Mouse (Mus musculus): ENCODE data around the gene Xpo6. TPM values are rescaled to one million over a fixed set of nuclear protein-coding genes. Genes with fewer than 3 reads are reported as not detected.

Gene Xpo6
- polyA plus RNA-seq, 1 experiment from 2014 or later, result 39.8 TPM

DNA sequence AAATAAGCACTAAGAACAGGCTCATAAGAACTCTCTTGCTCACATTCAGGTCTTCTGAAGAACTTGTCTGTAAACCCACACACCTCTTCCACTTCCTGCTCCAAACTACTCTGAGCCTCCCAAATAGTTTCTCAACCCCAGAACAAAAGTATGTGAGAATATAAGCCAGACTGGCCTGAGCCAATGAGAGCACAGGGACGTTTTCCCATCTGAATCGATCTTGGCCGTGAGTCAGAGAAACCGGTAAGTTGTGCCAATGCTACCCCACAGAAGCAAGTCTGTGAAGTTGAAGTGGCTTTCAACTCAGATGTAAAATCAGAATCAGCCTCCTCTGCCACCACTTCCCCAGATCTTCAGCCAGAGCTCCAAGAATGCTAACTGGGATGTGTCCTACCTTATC lies 87.0 kb downstream of the Xpo6 start:
- Histone ChIP-seq H3K4me1 (peaks cover 10% of the 10 kb centered on the region; the same call in 1 of the 2 replicates), H3K9ac (no peak overlapping the region), H3K36me3 (peaks cover 83% of the 10 kb centered on the region), H3K9me3 (replicated peaks) (no peaks in the 10 kb centered on the region), H3K27me3 (replicated peaks) (no peaks in the 10 kb centered on the region), H3K4me2 (no peak overlapping the region), H3K27ac (no peak overlapping the region), H3K4me3 (no peak overlapping the region)
- ATAC-seq, result no peak
- WGBS (ENCODE audit: insufficient replicate concordance), result 85% methylated on average over 4 of the region's 4 CpGs

DNA sequence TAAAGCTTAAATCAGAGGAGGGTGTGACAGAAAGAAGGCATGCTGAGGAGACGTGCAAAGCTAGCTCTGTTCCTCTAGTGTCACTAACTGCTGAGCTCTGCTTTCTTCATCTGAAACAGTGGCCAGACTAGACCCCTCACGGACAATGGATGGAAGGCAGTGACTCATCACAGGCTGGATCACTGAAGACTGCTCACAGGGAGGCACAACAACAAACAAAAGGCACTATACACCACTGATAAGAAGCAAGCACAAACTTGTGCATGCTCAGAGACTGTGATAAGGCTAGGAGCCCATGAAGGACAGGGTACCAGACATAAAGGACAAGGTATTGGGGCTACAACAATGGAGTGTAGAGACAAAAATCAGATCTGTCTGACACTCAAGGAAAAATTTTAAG lies 89.1 kb downstream of the Xpo6 start:
- 63% methylated on average over 2 of the region's 2 CpGs for WGBS (ENCODE audit: insufficient replicate concordance)

DNA sequence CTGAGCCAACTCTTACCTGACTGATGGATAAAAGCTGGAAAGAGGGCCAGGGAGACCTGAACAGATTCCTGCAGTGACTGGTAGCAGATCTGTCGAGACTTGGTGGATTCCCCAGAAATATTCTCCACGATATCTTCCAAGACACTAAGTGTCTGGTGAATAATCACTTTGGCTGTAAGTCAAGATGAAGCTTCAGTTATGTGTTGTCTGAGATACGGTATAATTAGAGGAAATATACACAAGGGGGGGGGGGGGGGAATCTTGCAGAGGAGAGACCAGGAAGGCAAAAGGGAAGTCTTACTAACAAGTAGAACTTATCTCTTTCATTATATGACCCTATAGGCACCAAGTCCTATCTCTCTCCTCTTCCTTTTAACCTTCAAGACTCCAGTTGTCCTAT lies 90.4 kb downstream of the Xpo6 start:
- H3K27me3 ChIP-seq (replicated peaks), result no peaks in the 10 kb centered on the region
- H3K9ac ChIP-seq, result no peak overlapping the region
- no peak overlapping the region for H3K4me2 ChIP-seq
- H3K4me1 ChIP-seq, result peaks cover 10% of the 10 kb centered on the region; the same call in 1 of the 2 replicates
- H3K27ac ChIP-seq, result no peak overlapping the region
- 78% methylated on average over 3 of the region's 3 CpGs for WGBS (ENCODE audit: insufficient replicate concordance)
- ATAC-seq, result no peak
- no peak overlapping the region for H3K4me3 ChIP-seq
- H3K36me3 ChIP-seq, result peaks cover 95% of the 10 kb centered on the region
- H3K9me3 ChIP-seq (replicated peaks), result no peaks in the 10 kb centered on the region

More for the DNA sequence above, 89.1 kb downstream of the Xpo6 start:
- ATAC-seq, result peak; percentile 73
- no peaks in the 10 kb centered on the region for H3K9me3 ChIP-seq (replicated peaks)
- H3K27ac ChIP-seq, result no peak overlapping the region
- H3K9ac ChIP-seq, result no peak overlapping the region
- H3K4me2 ChIP-seq, result no peak overlapping the region
- no peaks in the 10 kb centered on the region for H3K27me3 ChIP-seq (replicated peaks)
- peaks cover 95% of the 10 kb centered on the region for H3K36me3 ChIP-seq
- no peak overlapping the region for H3K4me3 ChIP-seq
- H3K4me1 ChIP-seq, result peaks cover 10% of the 10 kb centered on the region; the same call in 1 of the 2 replicates

DNA sequence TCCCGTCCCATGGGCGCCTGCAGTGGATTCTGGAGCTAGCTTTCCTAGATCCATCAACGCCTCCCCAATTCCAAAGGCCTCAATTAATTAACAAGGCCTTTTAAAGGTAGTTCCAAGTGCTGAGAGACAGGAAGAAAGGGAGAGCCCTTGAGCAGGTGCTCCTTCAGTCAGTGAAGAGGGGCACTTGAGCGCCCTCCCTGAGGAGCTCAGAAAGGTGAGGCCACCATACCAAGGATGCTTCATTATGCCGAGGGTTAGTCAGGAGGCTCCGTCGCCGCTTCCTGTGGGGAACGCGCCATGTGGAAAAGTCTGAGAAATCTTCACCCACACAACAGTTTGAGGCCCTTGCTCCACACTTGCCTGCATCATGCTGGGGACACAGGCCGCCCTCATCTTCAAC lies 99.9 kb downstream of the Xpo6 start:
- Histone ChIP-seq H3K9me3 (replicated peaks) (no peaks in the 10 kb centered on the region), H3K27me3 (replicated peaks) (no peaks in the 10 kb centered on the region), H3K4me2 (no peak overlapping the region), H3K4me3 (no peak overlapping the region), H3K4me1 (no peaks in the 10 kb centered on the region), H3K36me3 (peaks cover 72% of the 10 kb centered on the region), H3K27ac (no peak overlapping the region), H3K9ac (no peak overlapping the region)
- WGBS (ENCODE audit: insufficient replicate concordance), result 85% methylated on average over 11 of the region's 11 CpGs
- no peak for ATAC-seq

DNA sequence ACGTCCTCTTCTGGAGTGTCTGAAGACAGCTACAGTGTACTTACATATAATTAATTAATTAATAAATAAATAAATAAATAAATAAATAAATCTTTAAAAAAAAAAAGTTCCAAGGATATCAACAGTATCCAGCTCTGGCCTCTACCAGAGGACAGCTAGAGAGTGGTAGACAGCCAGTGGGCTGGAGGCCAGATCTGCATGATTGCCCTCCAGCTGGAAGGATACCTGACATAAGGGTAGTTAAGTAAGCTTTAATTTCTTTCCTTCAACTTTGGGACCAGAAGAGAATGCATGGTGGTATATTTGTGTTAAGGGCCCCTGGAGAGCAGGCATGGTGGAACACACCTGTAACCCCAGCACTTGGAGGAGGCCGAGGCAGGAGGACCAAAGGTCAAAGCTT lies 100.5 kb downstream of the Xpo6 start:
- peaks cover 66% of the 10 kb centered on the region for H3K36me3 ChIP-seq
- no peak overlapping the region for H3K4me3 ChIP-seq
- H3K9ac ChIP-seq, result no peak overlapping the region
- no peaks in the 10 kb centered on the region for H3K27me3 ChIP-seq (replicated peaks)
- H3K4me2 ChIP-seq, result no peak overlapping the region
- 86% methylated on average over 2 of the region's 2 CpGs for WGBS (ENCODE audit: insufficient replicate concordance)
- no peak overlapping the region for H3K27ac ChIP-seq
- no peak for ATAC-seq
- H3K4me1 ChIP-seq, result no peaks in the 10 kb centered on the region
- no peaks in the 10 kb centered on the region for H3K9me3 ChIP-seq (replicated peaks)

DNA sequence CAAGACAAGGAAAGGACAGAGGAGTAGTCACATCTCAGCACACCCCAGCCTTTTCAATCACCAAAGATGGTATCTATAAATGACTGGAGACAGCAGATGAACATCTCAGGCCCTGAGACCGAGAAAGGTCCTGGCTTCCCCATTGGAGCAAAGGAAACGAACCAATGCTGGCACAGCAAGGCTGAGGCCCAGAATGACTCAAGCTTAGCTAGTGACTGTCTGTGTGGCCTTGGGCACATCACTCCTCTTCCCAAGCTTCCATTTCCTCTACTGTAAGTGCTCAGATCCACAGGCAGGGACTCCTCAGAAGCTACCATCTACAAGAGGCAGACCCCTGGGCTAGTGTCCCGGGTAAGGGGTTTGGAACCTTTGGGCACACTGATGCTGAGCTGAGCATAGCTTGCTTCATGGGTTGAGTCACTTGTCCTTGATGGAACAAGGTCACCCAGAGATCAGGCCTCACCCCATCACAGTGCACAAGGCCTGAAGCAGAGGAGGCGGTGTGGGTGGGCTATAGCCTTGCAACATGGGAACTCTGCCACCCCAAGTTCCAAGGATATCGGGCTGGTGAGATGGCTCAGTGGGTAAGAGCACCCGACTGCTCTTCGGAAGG lies 101.0 kb downstream of the Xpo6 start:
- H3K4me2 ChIP-seq, result no peak overlapping the region
- no peaks in the 10 kb centered on the region for H3K9me3 ChIP-seq (replicated peaks)
- no peak overlapping the region for H3K27ac ChIP-seq
- peaks cover 61% of the 10 kb centered on the region for H3K36me3 ChIP-seq
- no peak overlapping the region for H3K4me3 ChIP-seq
- 86% methylated on average over 7 of the region's 7 CpGs for WGBS (ENCODE audit: insufficient replicate concordance)
- H3K9ac ChIP-seq, result no peak overlapping the region
- no peaks in the 10 kb centered on the region for H3K4me1 ChIP-seq
- no peaks in the 10 kb centered on the region for H3K27me3 ChIP-seq (replicated peaks)
- ATAC-seq, result no peak

DNA sequence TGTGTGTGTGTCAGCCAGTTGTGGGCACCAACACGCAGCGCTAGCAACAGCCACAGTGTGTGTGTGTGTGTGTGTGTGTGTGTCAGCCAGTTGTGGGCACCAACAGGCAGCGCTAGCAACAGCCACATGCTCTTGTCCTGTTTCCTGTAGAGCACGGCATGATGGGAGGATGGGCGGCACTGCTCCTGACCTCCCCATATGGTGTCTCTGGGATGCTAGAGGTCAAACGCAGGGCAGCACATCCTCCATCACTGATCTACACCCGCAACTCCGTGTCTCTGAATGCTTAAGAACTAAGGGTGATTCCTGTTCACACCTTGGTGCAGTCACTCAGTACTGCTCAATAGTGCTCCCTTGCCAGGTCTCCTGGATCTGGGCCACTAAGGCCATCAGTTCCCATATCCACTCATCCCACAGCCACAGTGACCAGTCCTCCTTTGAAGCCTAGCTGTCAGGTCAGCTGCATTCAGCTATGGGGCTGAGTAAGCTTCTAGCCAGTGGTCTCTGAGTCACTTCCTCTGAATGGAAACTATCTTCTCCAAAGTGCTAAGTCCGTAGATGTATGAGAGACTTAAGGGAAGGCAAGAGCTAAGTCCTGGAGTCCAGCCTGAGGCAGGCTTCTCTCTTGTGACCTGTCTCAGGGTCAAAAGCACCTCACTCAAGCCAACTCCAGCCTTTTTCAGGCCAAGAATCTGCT lies 102.9 kb downstream of the Xpo6 start:
- Histone ChIP-seq H3K4me2 (no peak overlapping the region), H3K36me3 (peaks cover 43% of the 10 kb centered on the region), H3K27me3 (replicated peaks) (no peaks in the 10 kb centered on the region), H3K9ac (no peak overlapping the region), H3K9me3 (replicated peaks) (no peaks in the 10 kb centered on the region), H3K4me3 (no peak overlapping the region), H3K4me1 (no peaks in the 10 kb centered on the region), H3K27ac (no peak overlapping the region)
- WGBS (ENCODE audit: insufficient replicate concordance), result 73% methylated on average over 6 of the region's 9 CpGs
- ATAC-seq, result no peak

DNA sequence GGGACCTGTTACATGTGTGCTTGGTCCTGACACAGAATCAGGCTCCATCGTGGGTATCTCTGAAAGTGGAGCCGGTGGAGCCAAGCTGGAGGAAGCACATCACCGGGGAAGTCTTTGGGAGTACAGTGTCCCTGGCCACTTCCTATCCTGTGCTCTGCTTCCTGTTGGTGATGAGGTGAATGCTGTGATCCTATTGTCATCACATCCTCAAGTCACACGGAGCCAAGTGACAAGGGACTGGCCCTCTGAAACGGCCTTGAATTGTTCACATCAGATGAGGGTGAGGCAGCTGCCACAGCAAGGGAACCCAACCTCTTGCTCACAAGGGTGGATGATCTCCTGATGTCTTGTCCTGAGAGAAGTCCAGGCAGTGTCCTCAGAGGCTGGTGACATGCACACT lies 103.7 kb downstream of the Xpo6 start:
- no peaks in the 10 kb centered on the region for H3K27me3 ChIP-seq (replicated peaks)
- H3K4me3 ChIP-seq, result no peak overlapping the region
- H3K4me1 ChIP-seq, result no peaks in the 10 kb centered on the region
- H3K9me3 ChIP-seq (replicated peaks), result no peaks in the 10 kb centered on the region
- WGBS (ENCODE audit: insufficient replicate concordance), result 62% methylated on average over 5 of the region's 5 CpGs
- H3K27ac ChIP-seq, result no peak overlapping the region
- no peak overlapping the region for H3K4me2 ChIP-seq
- peaks cover 35% of the 10 kb centered on the region for H3K36me3 ChIP-seq
- no peak for ATAC-seq
- no peak overlapping the region for H3K9ac ChIP-seq

DNA sequence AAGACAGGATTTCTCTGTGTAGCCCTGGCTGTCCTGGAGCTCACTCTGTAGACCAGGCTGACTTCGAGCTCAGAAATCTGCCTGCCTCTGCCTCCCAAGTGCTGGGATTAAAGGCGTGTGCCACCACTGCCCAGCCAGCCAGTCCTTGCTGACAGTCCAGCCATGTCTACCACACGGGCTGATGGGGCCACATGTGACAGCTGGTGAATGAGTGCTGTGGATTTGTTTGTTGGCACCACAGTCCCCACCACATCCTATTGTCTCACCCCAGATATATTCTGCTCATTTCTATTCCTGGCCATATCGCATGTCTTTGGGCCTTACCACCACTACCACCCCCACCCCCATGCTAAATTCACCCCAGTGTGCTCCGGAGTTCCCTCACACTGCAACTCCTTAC lies 105.6 kb downstream of the Xpo6 start:
- H3K9me3 ChIP-seq (replicated peaks), result no peaks in the 10 kb centered on the region
- ATAC-seq, result no peak
- H3K27ac ChIP-seq, result no peak overlapping the region
- no peak overlapping the region for H3K9ac ChIP-seq
- no peak overlapping the region for H3K4me2 ChIP-seq
- no peaks in the 10 kb centered on the region for H3K4me1 ChIP-seq
- 70% methylated on average over 5 of the region's 5 CpGs for WGBS (ENCODE audit: insufficient replicate concordance)
- H3K27me3 ChIP-seq (replicated peaks), result no peaks in the 10 kb centered on the region
- no peak overlapping the region for H3K4me3 ChIP-seq
- H3K36me3 ChIP-seq, result peaks cover 17% of the 10 kb centered on the region

DNA sequence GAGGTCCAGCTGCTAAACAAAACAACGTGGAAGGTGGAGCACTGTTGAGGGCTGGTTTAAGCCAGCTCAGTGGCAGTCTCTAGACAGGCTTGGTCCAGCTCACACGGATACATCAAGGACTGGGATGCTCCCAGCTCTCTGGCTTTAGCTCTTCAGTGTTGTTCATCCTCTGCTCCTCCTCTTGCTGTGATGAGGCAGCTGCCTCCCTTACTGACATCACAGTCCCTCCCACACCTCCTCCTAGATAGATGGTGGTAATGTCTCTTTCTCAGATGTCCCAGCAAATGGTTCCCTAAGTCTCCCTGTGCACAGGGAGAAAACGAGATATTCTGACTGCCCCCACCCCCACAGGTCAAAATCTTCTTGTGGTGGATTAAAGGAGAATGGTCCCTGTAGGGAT lies 107.1 kb downstream of the Xpo6 start:
- H3K36me3 ChIP-seq, result peaks cover 3% of the 10 kb centered on the region
- no peak overlapping the region for H3K27ac ChIP-seq
- H3K9me3 ChIP-seq (replicated peaks), result no peaks in the 10 kb centered on the region
- no peaks in the 10 kb centered on the region for H3K4me1 ChIP-seq
- no peak overlapping the region for H3K4me2 ChIP-seq
- H3K9ac ChIP-seq, result no peak overlapping the region
- WGBS (ENCODE audit: insufficient replicate concordance), result 35% methylated on average over 3 of the region's 3 CpGs
- H3K4me3 ChIP-seq, result no peak overlapping the region
- H3K27me3 ChIP-seq (replicated peaks), result no peaks in the 10 kb centered on the region
- no peak for ATAC-seq

DNA sequence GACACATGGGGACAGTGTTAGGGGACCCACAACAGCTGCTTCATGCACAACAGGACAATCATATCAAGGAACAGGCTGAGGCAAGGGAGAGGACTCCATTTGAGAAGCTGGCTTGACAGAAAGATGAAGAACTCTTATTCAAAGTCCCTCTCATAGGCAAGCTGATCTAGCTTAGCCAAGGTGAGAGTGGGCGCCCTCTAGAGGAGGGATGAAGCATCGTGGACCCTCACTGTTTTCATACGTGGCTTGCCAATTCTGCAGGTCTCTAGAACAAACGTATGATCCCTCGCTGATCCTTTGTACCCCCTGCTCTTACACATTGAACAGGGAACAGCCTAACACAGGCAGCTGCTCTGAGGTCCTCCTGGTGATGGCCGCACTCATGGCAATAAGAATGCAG lies 110.5 kb downstream of the Xpo6 start:
- H3K9ac ChIP-seq, result no peak overlapping the region
- H3K27ac ChIP-seq, result no peak overlapping the region
- ATAC-seq, result no peak
- no peaks in the 10 kb centered on the region for H3K36me3 ChIP-seq
- peaks cover 32% of the 10 kb centered on the region for H3K27me3 ChIP-seq (replicated peaks)
- 19% methylated on average over 6 of the region's 6 CpGs for WGBS (ENCODE audit: insufficient replicate concordance)
- H3K4me2 ChIP-seq, result no peak overlapping the region
- H3K9me3 ChIP-seq (replicated peaks), result no peaks in the 10 kb centered on the region
- no peaks in the 10 kb centered on the region for H3K4me1 ChIP-seq
- H3K4me3 ChIP-seq, result no peak overlapping the region

DNA sequence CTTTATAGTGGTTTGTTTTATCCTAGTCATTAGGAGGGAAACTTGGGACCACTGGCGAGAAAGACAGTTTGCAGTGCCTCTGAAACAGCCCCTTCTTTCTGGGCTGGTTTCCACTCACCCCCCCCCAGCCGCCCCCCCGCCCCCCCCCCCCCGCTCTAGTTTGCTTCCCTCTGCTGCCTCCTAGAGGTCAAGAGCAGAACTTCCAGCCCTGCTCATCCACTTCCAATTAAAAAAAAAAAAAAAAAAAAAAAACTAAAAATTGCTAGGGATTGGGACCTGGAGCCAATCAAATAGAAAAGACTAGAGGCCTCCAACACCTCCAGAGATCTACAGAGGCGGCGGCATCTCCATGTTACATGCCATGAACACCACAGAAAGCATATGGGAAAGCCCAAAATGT lies 112.1 kb downstream of the Xpo6 start:
- 12% methylated on average over 3 of the region's 6 CpGs for WGBS (ENCODE audit: insufficient replicate concordance)
- H3K9ac ChIP-seq, result no peak overlapping the region
- no peaks in the 10 kb centered on the region for H3K36me3 ChIP-seq
- no peaks in the 10 kb centered on the region; the same call in 1 of the 2 replicates for H3K4me1 ChIP-seq
- H3K4me3 ChIP-seq, result no peak overlapping the region
- no peaks in the 10 kb centered on the region for H3K9me3 ChIP-seq (replicated peaks)
- no peak overlapping the region for H3K4me2 ChIP-seq
- H3K27me3 ChIP-seq (replicated peaks), result peaks cover 48% of the 10 kb centered on the region
- no peak overlapping the region for H3K27ac ChIP-seq
- no peak for ATAC-seq

All from liver, embryonic 12.5 days (tissue).